Mouse (Mus musculus) liver, embryonic 12.5 days (tissue): ENCODE measurements around the gene Zbtb20. TPM values are rescaled to one million over a fixed set of nuclear protein-coding genes. Genes with fewer than 3 reads are reported as not detected.

Experiments used
- ATAC-seq: fragments of 200-750 bp; cut with Nextera tagmentation; 2 replicates; pipeline ENCODE4 v1.8.0; 2017; ENCODE audit warnings: moderate number of reproducible peaks, mild to moderate bottlenecking, moderate library complexity
- H3K27ac ChIP-seq: fragments of 300-500 bp; sonication (generic); 2 replicates; pipeline ENCODE4 v1.5.1; 2016; ENCODE audit warnings: mild to moderate bottlenecking
- H3K27me3 ChIP-seq: fragments of 300-500 bp; sonication (generic); replicated peaks from 2 replicates; pipeline ENCODE4 v1.6.1; 2016; ENCODE audit warnings: mild to moderate bottlenecking, moderate library complexity
- H3K36me3 ChIP-seq: fragments of 300-500 bp; sonication (generic); 2 replicates; pipeline ENCODE4 v1.6.1; 2016; ENCODE audit warnings: mild to moderate bottlenecking, moderate library complexity
- H3K4me1 ChIP-seq: fragments of 300-500 bp; sonication (generic); 2 replicates; pipeline ENCODE4 v1.6.1; 2016
- H3K4me2 ChIP-seq: fragments of 300-500 bp; sonication (generic); 2 replicates; pipeline ENCODE4 v1.6.1; 2016; ENCODE audit warnings: mild to moderate bottlenecking, moderate library complexity
- H3K4me3 ChIP-seq: fragments of 300-500 bp; sonication (generic); 2 replicates; pipeline ENCODE4 v1.5.1; 2016; ENCODE audit warnings: mild to moderate bottlenecking, moderate library complexity
- H3K9ac ChIP-seq: fragments of 300-500 bp; sonication (generic); 2 replicates; pipeline ENCODE4 v1.6.1; 2016; ENCODE audit warnings: mild to moderate bottlenecking, moderate library complexity
- H3K9me3 ChIP-seq: fragments of 300-500 bp; sonication (generic); replicated peaks from 2 replicates; pipeline ENCODE4 v1.6.1; 2016; ENCODE audit warnings: mild to moderate bottlenecking, moderate library complexity
- WGBS: fragments of 180-500 bp; shearing (Covaris S2); methylation state at CpG from one replicate; pipeline ENCODE4 v1.1.7; 2016; ENCODE audit not compliant: insufficient replicate concordance; 5-methylcytosine and 5-hydroxymethylcytosine counted together
- polyA plus RNA-seq: library from polyadenylated mRNA; unstranded; fragments of >200 nt; fragmentation: Nextera tagmentation; extraction: Ambion mirVana; gene quantifications from 2 replicates; pipeline ENCODE4 v1.2.1, GENCODE M21; 2016

The Zbtb20 gene
- polyA plus RNA-seq: 3.8 and 4.0 TPM in 2 replicates

DNA sequence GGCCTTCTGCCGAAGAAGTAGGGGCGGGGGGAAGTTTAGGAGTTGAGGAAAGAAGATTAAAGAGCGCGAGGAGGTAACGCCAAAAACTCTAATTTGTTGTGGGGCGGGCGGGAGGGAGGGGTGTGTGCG, at the start of gene Zbtb20:
Gene Zbtb20, plus strand, starts transcription at position 30 of the 129 bp plus-strand sequence.
- no peaks in the 10 kb centered on the region for H3K9me3 ChIP-seq
- WGBS: 0% methylated on average over 7 of the region's 8 CpGs

DNA sequence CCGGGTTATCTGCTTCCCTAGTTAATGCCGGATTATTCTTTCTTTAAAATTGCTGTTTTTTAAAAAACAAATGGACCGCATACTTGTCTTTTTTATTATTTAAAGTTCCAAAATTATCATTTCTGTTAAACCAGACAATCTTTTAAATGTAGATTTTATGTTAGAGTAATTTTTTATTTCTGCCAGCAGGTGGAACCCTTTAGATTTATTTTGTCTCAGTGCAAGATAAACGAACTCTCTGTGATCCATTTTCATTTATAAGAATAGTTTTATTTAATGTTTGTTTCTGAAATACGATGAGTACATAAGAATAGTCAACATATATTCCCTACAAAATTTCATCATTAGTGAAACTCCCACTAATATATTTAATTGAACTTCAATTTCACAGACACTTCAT, 39.7 kb upstream of the Zbtb20 start:
- no peak overlapping the region for H3K4me2 ChIP-seq
- H3K4me3 ChIP-seq: no peak overlapping the region
- ATAC-seq: no peak
- H3K9me3 ChIP-seq: no peaks in the 10 kb centered on the region
- no peak overlapping the region for H3K27ac ChIP-seq
- WGBS: 57% methylated on average over 5 of the region's 5 CpGs
- H3K36me3 ChIP-seq: no peaks in the 10 kb centered on the region
- no peak overlapping the region for H3K9ac ChIP-seq
- no peaks in the 10 kb centered on the region for H3K27me3 ChIP-seq
- no peaks in the 10 kb centered on the region for H3K4me1 ChIP-seq

More for the DNA sequence above, at the start of gene Zbtb20:
- H3K27me3 ChIP-seq: no peaks in the 10 kb centered on the region
- H3K4me1 ChIP-seq: peaks cover 8% of the 10 kb centered on the region; the same call in 1 of the 2 replicates
- peak within 1 kb of the TSS; percentile 79 for H3K9ac ChIP-seq
- no peak for ATAC-seq
- peak within 1 kb of the TSS; percentile 93 for H3K27ac ChIP-seq
- peak within 1 kb of the TSS; percentile 79 for H3K4me3 ChIP-seq
- H3K4me2 ChIP-seq: peak within 1 kb of the TSS; percentile 85
- no peaks in the 10 kb centered on the region for H3K36me3 ChIP-seq

DNA sequence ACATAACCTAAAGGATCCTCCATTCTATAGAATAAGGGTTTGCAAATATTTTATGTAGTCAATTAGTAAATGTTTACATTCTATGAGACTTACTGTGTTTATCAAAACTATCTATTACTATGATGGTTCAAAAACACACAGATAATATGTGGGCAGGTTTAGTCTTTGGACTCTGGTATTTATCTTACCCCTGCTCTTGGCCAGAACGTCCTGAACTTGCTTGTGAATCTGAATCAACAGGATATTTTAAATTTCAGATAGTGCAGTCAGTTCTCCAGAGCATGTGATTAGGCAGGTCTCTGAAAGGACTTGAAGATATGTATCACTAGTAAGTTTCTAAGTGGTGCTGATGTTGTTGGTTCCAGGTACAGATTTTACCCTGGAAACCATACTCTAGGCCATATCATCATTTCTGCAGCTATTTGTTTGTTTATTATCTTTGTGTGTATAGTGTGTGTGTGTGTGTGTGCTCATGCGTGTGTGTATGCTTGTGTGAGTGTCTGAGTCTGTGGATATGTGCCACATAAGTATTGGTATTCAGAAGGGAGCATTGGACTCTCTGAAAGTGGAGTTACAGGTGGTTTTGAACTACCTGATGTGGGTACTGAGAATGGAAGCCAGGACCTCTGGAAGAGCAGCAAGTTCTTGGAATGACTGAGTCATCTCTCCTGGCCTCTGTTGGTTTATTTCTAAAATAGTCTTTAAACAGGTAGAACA, 39.1 kb upstream of the Zbtb20 start:
- no peak overlapping the region for H3K4me3 ChIP-seq
- H3K36me3 ChIP-seq: no peaks in the 10 kb centered on the region
- no peak overlapping the region for H3K4me2 ChIP-seq
- no peak overlapping the region for H3K27ac ChIP-seq
- no peak overlapping the region for H3K9ac ChIP-seq
- no peak for ATAC-seq
- no peaks in the 10 kb centered on the region for H3K9me3 ChIP-seq
- WGBS: 40% methylated on average over 2 of the region's 2 CpGs
- no peaks in the 10 kb centered on the region for H3K27me3 ChIP-seq
- no peaks in the 10 kb centered on the region for H3K4me1 ChIP-seq

DNA sequence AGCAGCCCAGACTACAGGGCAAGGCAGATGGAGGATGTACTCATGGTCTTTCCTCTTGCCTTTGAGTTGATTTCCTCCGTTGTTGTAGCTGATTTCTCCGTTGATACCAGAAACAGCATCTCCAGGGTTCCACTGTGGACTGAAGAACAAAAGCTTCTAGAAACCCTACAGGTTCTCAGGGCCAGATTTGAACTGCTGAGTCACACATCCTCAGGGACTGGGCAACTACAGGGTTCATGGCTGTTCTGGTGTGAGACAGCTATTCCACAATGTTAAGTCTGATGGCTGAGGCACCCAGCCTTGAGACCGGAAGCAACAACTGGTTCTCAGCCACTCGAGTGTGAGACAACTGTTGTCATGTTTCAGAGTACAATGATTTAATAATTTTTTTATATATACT, 37.5 kb upstream of the Zbtb20 start:
- no peak for ATAC-seq
- H3K27me3 ChIP-seq: no peaks in the 10 kb centered on the region
- no peak overlapping the region for H3K9ac ChIP-seq
- H3K4me1 ChIP-seq: no peaks in the 10 kb centered on the region
- no peak overlapping the region for H3K4me3 ChIP-seq
- H3K36me3 ChIP-seq: no peaks in the 10 kb centered on the region
- H3K9me3 ChIP-seq: no peaks in the 10 kb centered on the region
- H3K4me2 ChIP-seq: no peak overlapping the region
- no peak overlapping the region for H3K27ac ChIP-seq
- WGBS: 67% methylated on average over 4 of the region's 4 CpGs

DNA sequence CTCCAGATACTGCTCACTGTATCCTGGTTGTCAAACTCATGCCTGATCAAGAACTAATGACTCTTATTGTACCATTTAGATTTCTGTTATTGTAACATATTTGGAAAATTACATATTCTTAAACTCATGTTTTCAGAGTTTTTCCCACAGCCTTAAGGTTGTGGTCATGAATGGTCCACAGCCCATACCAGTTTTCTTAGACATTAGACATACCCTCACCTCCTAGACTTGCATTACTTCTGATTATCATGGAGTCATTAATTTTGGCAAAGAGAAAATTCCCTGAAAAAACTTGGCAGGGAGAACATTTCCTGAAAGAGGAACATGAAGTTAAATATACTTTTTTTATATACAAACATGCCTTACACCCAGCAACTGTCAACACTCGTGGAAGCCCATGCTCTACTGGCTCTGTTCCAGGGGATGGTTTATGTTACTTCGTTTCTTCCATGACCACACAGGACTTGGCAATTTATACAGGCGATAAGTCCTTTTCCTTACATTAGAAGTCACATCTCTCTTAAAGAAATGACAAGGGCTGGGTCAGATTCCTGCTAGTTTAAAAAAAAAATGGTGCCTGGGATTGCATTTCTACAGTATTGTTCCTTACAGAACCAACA, 18.0 kb upstream of the Zbtb20 start:
- no peaks in the 10 kb centered on the region for H3K36me3 ChIP-seq
- WGBS: 60% methylated on average over 3 of the region's 3 CpGs
- no peak overlapping the region for H3K9ac ChIP-seq
- H3K4me3 ChIP-seq: no peak overlapping the region
- H3K27ac ChIP-seq: no peak overlapping the region
- no peaks in the 10 kb centered on the region for H3K27me3 ChIP-seq
- no peaks in the 10 kb centered on the region for H3K4me1 ChIP-seq
- H3K4me2 ChIP-seq: no peak overlapping the region
- H3K9me3 ChIP-seq: no peaks in the 10 kb centered on the region
- no peak for ATAC-seq

DNA sequence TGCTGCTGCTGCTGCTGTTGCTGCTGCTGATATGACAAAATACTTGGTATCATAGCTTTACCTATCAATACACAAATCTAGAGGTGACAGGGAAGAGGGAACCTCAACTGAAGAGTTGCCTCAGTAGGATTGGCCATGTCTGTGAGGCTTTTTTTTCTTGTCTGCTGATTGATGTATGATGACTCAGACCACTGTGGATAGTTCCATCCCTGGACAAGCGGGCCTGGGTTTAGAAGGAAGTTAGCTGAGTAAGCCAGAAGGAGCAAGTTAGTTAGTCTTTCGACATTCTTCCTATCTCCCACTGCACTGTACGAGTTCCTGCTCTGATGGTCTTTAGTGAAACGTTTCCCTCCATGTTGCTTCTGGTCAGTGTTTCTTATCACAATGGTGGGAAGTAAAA, 16.4 kb upstream of the Zbtb20 start:
- Histone ChIP-seq H3K9ac (no peak overlapping the region), H3K27ac (no peak overlapping the region), H3K4me1 (no peaks in the 10 kb centered on the region), H3K27me3 (no peaks in the 10 kb centered on the region), H3K36me3 (no peaks in the 10 kb centered on the region), H3K4me2 (no peak overlapping the region), H3K9me3 (no peaks in the 10 kb centered on the region), H3K4me3 (no peak overlapping the region)
- 48% methylated on average over 4 of the region's 4 CpGs for WGBS
- ATAC-seq: no peak

DNA sequence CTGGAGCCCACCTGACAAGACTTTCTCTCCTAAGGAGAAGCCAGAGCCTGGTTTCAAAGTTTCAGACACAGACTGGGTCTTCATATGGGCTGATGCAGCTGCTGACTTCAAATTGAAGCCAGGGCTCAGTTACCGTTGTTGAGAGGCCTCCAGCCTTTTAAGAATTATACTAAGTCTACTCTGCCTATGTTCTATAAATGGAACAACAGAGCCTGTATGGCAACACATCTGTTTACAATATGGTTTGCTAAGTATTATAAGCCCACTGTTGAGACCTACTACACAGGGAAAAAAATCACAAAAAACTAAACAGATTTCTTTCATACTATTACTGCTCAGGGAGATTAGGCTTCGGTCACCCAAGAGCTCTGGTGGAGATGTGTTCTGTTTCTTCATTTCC, 12.4 kb upstream of the Zbtb20 start:
- no peak overlapping the region for H3K27ac ChIP-seq
- no peak overlapping the region for H3K9ac ChIP-seq
- H3K4me3 ChIP-seq: no peak overlapping the region
- no peak overlapping the region for H3K4me2 ChIP-seq
- 66% methylated on average over 2 of the region's 2 CpGs for WGBS
- no peaks in the 10 kb centered on the region for H3K4me1 ChIP-seq
- ATAC-seq: no peak
- no peaks in the 10 kb centered on the region for H3K9me3 ChIP-seq
- no peaks in the 10 kb centered on the region for H3K27me3 ChIP-seq
- H3K36me3 ChIP-seq: no peaks in the 10 kb centered on the region

DNA sequence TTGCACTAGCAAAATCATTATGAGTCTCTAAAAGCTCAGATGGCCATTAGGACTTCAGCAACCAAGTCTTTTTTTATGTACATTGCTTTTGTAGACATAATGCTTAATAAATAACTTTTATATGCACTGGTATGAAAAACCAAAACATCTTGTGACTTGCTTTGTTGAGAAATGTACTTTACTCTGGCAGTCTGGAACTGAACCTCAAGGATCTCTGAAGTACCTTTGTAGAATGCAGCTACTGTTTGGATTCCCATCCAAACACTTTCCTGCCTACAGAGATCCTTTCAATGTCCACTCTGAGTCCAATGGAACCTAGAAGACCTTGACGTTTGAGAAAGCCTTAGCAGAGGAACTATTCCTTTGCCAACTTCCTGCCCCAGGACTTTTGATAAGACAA, 9.6 kb upstream of the Zbtb20 start:
- Histone ChIP-seq H3K9ac (no peak overlapping the region), H3K9me3 (no peaks in the 10 kb centered on the region), H3K4me3 (no peak overlapping the region), H3K4me2 (no peak overlapping the region), H3K27me3 (no peaks in the 10 kb centered on the region), H3K27ac (no peak overlapping the region), H3K4me1 (no peaks in the 10 kb centered on the region), H3K36me3 (no peaks in the 10 kb centered on the region)
- WGBS: 24% methylated on average over 1 of the region's 1 CpGs
- no peak for ATAC-seq

DNA sequence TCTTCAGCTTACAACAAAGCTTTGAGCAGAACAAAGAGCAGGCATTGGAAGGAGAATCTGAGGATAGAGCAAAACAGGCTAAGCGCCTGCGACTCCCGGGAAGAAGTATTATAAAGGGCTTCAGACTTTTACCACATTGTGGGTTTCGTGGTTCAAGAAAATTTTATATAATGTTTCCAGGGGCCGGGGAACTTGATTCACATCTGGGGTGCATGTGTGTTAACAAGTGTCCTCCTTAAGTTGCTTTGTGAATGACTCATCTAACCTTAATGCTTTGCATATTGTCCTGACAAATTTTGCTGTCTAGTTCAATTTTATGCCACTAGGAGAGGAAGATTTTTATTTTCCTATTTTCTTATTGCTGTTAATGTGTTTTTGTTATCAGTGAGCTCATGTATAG, 3.6 kb upstream of the Zbtb20 start:
- WGBS: 84% methylated on average over 5 of the region's 5 CpGs
- H3K9me3 ChIP-seq: no peaks in the 10 kb centered on the region
- H3K27ac ChIP-seq: no peak overlapping the region
- H3K4me3 ChIP-seq: no peak overlapping the region
- no peak overlapping the region for H3K4me2 ChIP-seq
- no peaks in the 10 kb centered on the region for H3K36me3 ChIP-seq
- no peak for ATAC-seq
- H3K9ac ChIP-seq: no peak overlapping the region
- no peaks in the 10 kb centered on the region for H3K27me3 ChIP-seq
- peaks cover 8% of the 10 kb centered on the region; the same call in 1 of the 2 replicates for H3K4me1 ChIP-seq

DNA sequence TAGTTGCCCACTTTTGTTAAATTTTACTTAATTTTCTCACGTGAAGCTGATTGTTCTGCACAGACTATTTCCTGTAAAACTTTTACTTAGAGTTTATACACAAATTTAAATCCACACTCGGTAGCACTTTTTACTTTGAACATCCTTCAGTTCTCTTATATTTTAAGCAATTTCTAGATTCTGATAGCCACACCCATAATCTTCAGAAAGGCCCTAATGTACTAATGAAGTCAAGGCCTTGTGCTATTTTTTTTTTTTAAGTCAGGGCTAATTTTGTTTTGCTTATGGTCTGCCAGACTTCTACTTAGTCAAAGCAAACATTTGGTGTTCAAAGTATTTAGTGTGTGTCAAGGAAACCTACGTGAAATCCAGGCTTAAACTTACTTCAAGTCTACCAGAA, 1.7 kb upstream of the Zbtb20 start:
- H3K4me3 ChIP-seq: no peak overlapping the region
- no peak overlapping the region for H3K4me2 ChIP-seq
- no peaks in the 10 kb centered on the region for H3K36me3 ChIP-seq
- no peaks in the 10 kb centered on the region for H3K9me3 ChIP-seq
- no peak overlapping the region for H3K27ac ChIP-seq
- H3K4me1 ChIP-seq: peaks cover 8% of the 10 kb centered on the region; the same call in 1 of the 2 replicates
- no peak overlapping the region for H3K9ac ChIP-seq
- no peaks in the 10 kb centered on the region for H3K27me3 ChIP-seq
- WGBS: 60% methylated on average over 3 of the region's 3 CpGs
- ATAC-seq: no peak

DNA sequence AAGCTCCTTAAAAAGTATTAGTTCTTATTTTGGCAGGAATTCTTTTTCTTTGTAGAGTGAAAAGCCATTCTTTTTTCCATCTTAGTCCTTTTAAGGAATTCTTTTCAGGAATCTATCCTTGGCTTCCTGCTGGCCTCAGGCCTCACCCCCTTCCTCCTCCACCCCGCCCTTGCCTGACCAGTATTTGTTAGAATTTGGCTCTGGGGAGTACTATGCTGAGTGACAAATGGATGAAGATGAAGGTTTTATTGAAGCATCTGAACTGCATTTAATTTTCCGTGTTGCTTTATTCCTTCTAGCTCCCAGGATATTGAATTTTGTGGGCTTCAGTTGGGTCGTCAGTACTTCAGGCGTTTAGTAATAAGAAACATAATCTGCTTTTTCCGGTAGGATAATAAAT, 1.2 kb upstream of the Zbtb20 start:
- Histone ChIP-seq H3K4me3 (peak overlapping the region; percentile 79), H3K9ac (peak overlapping the region; percentile 79), H3K4me1 (peaks cover 8% of the 10 kb centered on the region; the same call in 1 of the 2 replicates), H3K36me3 (no peaks in the 10 kb centered on the region), H3K27me3 (no peaks in the 10 kb centered on the region), H3K4me2 (peak overlapping the region; percentile 85), H3K27ac (peak overlapping the region; percentile 85), H3K9me3 (no peaks in the 10 kb centered on the region)
- 5% methylated on average over 5 of the region's 5 CpGs for WGBS
- no peak for ATAC-seq

DNA sequence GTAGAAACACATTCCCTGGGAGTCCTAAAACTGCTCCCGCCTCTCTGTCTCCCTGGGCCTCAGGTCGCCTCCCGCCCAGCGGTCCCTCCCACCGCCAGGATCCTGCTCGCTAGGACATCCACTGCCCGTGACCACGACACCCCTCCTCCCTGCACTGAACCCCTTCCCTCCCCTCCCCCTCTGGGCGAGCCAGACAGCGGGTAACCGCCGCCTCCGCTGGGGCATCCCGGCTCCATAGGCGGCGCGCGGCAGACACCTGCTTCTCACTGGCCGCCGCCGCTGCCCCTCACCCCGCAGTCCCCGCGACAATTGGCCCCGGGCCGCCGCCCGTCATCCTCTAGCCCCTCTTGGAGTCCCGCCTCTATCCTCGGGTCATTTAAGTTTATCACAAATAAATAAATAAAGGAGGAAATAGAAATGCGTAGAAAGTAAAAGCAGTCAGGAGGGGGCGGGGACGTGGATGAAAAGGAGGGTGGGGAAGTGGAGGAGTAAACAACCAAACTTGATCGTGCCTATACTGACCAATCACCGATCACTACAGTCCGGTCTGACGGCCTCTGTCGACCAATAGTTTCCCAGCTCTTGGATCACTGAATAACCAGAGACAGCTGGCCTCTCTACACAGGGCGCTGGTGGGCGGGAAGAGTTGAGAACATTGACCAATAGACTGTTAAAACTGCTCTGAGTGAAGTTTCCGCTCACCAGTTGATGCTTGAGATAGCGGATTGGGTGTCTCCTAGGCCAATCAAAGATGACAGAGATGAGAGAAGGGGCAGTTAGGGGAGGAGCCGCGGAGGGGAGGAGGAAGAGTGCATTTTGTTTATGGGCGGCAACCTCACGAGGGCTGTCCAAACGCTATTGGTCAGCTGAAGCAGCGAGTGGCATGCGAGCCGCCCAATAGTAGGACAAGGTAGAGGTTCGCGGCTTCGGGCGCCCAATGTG, 500 bp upstream of the Zbtb20 start:
- peak overlapping the region; percentile 93 for H3K27ac ChIP-seq
- no peaks in the 10 kb centered on the region for H3K27me3 ChIP-seq
- peak overlapping the region; percentile 79 for H3K9ac ChIP-seq
- H3K36me3 ChIP-seq: no peaks in the 10 kb centered on the region
- H3K9me3 ChIP-seq: no peaks in the 10 kb centered on the region
- H3K4me3 ChIP-seq: peak overlapping the region; percentile 79
- H3K4me2 ChIP-seq: peak overlapping the region; percentile 85
- peaks cover 8% of the 10 kb centered on the region; the same call in 1 of the 2 replicates for H3K4me1 ChIP-seq
- 2% methylated on average over 54 of the region's 54 CpGs for WGBS
- ATAC-seq: peak; percentile 95
